Mouse (Mus musculus) left cerebral cortex, adult 9 months (tissue): ENCODE measurements at regions not wholly inside any gene's neighbourhood (a gene's known extent, or its start where the extent isn't known, plus 50 kb on each side); places are given as distances from the start of the nearest gene placed in this dataset.

Experiments
- DNase-seq, 2 experiments: peaks; one replicate each; pipeline ENCODE4 v3.0.0; 2022; ENCODE audit warnings: low spot score in 2 of 2

DNA sequence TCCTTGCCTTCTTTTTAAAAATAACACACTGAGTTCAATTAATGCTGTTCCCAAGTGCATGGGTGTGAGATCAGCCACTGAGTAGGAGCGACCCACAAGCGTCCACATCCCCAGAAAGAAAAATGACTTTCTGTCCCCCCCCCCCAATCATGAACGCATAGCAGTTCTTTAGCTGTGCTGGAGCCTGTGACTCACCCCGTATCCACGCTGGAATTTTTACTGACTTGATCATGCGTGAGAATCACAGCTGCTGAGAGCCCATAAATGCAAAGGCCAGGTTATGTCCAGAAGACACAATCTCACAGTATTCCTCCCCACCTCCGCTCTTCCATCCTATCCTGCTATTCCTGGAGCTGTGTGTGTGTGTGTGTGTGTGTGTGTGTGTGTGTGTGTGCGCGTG, 53.3 kb downstream of the Fos start:
- DNase-seq, result no peak

DNA sequence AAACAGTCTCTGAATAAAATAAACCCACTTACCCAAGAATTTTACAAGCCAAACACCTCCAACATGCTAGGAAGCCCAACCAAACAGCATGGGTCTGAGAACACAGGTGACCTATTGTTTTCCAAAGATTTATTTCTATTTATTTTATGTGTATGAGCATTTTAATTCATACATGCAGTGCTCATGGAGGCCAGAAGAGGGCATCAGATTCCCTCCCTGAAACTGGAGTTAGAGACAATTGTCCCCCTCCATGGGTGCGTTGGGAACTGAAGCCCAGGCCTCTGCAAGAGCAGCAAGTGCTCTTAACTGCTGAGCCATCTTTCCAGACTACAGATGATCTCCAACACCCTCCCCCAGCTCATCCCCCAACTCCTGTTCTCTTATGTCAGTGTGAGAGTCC, 57.9 kb downstream of the Fos start:
- DNase-seq, result no peak

DNA sequence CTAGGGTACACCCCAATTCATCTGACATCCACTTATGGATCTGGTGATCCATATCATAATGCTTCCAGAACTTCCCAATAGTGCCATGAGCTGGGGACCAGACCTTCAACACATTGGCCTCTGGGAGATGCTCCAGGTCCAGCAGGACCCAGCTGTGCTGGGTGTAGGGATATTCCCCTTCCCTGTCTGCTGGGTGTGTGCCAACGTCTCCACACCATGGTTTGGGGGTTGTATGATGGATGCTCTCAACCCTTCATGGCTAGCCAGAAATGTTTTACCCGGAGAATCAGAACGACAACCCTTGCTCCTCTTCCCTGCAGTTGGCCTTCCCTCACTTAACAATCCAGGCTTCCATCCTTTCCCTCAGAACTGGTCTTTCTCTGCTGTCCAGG, 58.5 kb downstream of the Fos start:
- no peak for DNase-seq

DNA sequence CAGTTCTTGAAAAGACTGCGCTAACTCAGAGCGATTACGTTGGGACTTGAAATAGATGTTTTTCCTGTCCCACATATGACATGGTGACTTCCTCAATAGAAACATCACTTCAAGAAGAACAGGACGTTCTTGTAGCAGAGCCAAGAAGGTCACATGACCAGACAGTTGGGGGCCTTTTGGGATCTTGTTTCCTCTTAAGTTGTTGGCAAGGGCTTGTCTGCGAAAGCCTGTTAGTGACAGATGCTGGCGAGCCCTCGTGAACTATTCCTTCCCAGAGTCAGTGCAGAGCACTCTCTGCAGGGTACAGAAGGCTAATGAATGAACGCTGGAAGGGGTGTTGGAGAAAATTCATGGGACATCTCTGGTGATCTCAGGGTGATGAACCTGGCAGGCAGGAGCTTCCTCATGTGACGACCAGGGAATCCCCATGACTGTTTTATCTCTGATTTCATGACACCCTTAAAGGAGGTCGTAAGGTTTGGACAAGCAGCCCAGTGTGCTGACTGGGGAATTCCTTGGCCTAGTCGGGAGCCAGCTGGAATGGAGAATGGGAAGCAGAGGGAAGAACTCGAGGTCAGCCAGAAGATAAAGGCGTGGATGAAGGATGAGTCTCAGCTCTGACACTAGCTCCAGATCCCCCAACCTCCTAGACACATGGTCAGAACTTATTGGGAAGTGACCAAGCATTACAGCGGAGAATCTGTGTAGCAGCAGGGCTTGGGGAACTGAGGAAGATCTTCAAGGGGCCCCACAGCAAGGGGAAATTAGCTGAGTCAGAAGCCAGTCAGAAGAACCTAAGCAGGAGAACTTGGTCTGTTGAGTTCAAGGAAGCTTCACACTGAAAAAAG, 59.1 kb downstream of the Fos start:
- DNase-seq, result peak in 1 of 2 experiments; percentile 29

DNA sequence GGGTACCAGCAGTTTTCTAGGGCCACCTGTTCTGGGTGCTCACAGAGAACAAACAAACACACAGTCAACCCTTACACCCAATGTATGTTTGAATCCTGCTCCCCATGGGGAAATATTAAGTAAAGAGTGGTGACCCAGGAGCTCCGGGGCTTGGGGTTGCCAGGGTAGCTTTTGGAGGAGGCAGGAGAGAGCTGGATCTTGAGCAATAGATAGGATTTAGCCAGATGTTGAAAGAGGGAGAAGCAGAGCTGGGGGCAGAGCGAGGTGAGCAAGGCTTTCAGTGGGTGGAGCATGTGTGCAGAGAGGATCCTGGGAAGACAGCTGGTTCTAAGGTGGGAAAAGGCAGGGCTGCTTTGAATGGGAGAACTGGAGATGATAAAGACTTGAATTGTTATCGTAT, 59.9 kb downstream of the Fos start:
- no peak for DNase-seq

DNA sequence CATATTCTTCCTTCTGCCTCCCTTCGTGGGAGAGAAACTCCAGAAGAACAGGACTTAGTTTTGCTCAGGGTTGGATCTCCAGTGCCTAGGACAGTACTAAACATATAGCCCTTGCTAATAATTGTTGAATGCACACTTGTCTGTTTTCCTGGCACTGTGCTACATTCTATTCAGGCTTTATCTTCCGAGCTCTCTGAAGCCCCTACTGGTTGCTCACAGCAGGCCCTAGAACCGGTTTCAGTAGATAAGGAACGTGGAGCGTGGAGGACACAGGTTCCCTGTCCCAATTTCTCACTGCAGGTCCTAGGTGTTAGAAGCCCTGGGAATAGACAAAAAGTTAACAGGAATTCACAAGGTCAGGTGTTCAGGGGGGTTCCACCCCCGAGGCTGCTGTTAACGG, 59.4 kb upstream of the Jdp2 start:
- no peak for DNase-seq

DNA sequence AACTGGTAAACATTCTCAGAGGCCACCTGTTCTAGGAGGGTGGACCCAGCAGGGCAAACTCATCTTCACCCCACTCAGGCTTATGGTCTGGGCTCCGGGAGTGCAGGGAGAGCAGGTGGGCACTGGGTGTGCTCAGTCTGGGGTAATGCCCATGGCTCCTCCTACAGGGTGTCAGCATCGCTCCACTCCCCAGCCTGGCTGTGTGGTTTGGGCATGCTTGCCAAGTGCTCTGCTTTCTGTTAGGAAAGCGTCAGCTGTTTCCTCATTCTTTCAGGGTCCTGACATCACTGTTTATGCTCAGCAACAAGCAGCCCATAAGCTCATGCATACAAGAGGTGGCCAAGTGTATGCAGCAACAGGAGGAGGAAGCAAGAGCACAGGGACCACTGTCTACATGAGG, 57.7 kb upstream of the Jdp2 start:
- DNase-seq, result no peak

DNA sequence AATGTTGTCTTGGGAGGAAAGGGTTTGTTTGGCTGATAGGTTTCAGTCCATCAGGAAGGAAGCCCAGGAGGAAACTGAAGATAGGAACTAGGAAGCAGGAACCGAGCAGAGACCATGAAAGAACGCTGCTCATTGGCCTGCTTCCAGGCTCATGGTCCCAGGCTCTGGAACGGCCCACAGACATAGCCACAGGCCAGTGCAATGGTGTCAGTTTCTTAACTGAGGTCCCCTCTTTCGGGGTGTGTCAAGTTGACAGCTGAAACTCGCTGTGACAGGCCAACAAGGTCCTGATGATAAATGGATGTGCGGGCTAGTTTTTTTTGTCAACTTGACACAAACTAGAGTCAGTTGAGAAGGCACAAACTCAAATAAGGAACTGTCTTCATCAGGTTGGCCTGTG, 55.9 kb upstream of the Jdp2 start:
- no peak for DNase-seq

DNA sequence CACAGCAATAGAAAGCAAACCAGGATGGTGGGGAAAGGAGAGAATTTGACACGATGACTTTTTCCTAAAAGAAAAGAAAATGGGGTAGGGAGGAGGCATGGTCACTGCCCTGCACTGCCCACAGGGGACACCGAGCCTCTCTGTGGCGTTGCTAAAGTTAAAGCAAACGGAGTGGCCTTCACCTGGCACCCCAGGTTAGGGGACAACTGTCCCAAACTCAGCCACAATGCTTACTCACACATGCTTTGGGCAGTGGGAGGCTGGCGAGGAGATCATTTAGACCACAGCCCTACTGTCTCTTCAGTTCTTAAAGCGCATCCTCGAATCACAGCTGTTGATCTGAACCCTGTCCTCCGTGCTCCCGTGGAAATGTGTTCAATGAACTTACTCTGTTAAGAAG, 55.3 kb upstream of the Jdp2 start:
- DNase-seq, result no peak

DNA sequence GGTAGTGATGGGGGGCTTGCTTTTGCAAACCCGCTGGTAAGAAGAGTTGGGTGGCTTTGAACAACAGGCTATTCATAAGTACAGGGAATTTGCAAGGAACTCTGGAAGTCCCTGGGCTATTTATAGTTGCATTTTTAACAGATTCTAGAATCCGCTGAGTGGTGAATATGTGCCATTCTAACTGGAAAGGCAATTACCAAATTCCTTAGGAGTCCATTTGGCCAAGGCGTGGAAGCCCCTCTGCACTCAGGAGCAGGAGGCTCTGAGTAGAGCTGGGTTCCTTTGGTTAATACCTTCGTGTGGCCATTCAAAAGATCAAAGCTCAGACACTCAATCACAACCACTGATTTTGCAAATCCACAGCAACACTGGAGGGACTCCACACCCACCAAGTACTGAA, 54.0 kb upstream of the Jdp2 start:
- no peak for DNase-seq

DNA sequence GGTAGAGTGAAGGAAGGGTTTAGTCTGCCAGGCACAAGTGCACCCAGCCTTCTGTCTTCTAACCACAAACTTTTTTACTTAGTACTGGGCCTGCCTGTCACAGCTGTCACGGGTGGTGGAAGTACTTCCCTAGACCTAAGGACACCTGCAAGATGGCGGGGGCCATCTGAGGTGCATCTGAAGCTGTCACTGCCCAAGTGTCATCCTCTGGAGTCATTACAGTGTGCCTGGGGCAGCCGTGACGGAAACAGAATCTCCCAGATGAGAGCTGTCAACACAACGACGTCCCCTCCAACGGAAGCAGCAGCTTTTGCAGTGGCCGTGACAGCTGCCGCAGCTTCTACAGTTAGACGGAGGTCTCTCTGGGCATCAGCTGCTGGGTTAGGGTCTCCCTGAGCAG, 53.1 kb upstream of the Jdp2 start:
- DNase-seq, result no peak

DNA sequence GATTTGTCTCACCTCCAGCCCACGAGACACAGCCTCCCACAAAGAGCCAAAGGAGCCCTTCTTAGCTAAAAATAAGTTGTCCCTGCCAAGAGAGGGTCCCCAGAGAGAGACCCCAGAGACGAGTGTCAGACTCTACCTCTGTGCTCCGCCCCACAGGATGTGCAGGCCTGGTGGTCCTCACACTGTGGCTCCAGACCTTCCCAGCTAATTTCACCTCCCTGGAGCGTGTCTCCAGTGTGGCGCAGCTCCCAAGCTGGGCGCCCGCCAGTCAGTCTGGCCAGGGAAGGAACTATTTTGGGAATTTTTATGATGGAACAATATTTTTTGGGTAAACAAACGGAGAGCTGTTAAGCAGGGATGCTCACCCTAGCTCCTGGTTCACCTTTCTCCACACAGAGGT, 50.8 kb upstream of the Jdp2 start:
- no peak for DNase-seq
